Mouse (Mus musculus) G1E (cell line): ENCODE measurements around the gene Fhl3. TPM values are rescaled to one million over a fixed set of nuclear protein-coding genes. Genes with fewer than 3 reads are reported as not detected.

Experiments used
- ATAC-seq: 2 replicates; pipeline ENCODE4 v1.8.0; 2016; ENCODE audit warnings: mild to moderate bottlenecking; ENCODE audit not compliant: insufficient number of reproducible peaks, poor library complexity, low FRiP score, severe bottlenecking; ENCODE audit errors: extremely low read depth
- DNase-seq: peaks from one replicate; pipeline ENCODE4 v3.0.0; 2012; ENCODE audit warnings: low spot score
- H3K27me3 ChIP-seq: 2 replicates; pipeline ENCODE4 v1.6.1; 2012; ENCODE audit warnings: mild to moderate bottlenecking, low read length, inconsistent platforms; ENCODE audit not compliant: insufficient read depth
- H3K36me3 ChIP-seq: replicated peaks from 2 replicates; pipeline ENCODE3; 2012; ENCODE audit warnings: mild to moderate bottlenecking, inconsistent platforms
- H3K4me1 ChIP-seq: 2 replicates; pipeline ENCODE4 v1.6.1; 2012; ENCODE audit warnings: low read depth, low read length, inconsistent platforms, mixed read lengths; ENCODE audit not compliant: insufficient read depth
- H3K4me3 ChIP-seq: 2 replicates; pipeline ENCODE4 v1.5.1; 2012; ENCODE audit warnings: low read depth, mild to moderate bottlenecking, inconsistent platforms, low read length, moderate library complexity, mixed read lengths
- H3K9me3 ChIP-seq: replicated peaks from 2 replicates; pipeline ENCODE4 v1.6.1; 2012; ENCODE audit warnings: inconsistent platforms
- CTCF ChIP-seq: IDR thresholded peaks from 2 replicates; pipeline ENCODE4 v1.5.1; 2012; ENCODE audit warnings: low read depth, low read length, inconsistent platforms, mixed read lengths
- GATA1 ChIP-seq: IDR thresholded peaks from 2 replicates; pipeline ENCODE4 v1.6.1; 2012; ENCODE audit warnings: borderline replicate concordance, low read length, inconsistent platforms, mixed read lengths
- GATA2 ChIP-seq: IDR thresholded peaks from 2 replicates; pipeline ENCODE4 v1.6.1; 2012; ENCODE audit warnings: low read depth, low read length, inconsistent platforms, borderline replicate concordance
- POLR2AphosphoS5 ChIP-seq: IDR thresholded peaks from 2 replicates; pipeline ENCODE4 v1.6.1; 2012; ENCODE audit warnings: low read depth, low read length, inconsistent platforms; ENCODE audit not compliant: insufficient replicate concordance
- TAL1 ChIP-seq: conservative IDR thresholded peaks from 2 replicates; pipeline ENCODE4 v1.6.1; 2012; ENCODE audit warnings: low read depth, low read length, inconsistent platforms, mixed read lengths
- polyA plus RNA-seq: library from polyadenylated mRNA; stranded (reverse); fragments of >175 nt; gene quantifications from 2 replicates; pipeline ENCODE4 v1.2.3, GENCODE M21; 2012
- total RNA-seq, 2 experiments: library from RNA; stranded (forward) in 1 of 2; stranded (reverse) in 1 of 2; fragments of 200-1000 nt in 1 of 2; fragments of >200 nt in 1 of 2; fragmentation: Nextera tagmentation in 1 of 2; gene quantifications; 2 replicates each; pipeline ENCODE4 v1.2.3; 2014 to 2017

The Fhl3 gene
- total and polyA plus RNA-seq, 3 experiments, result 15.2 to 27.6 (median 22.9) TPM

GRCm38 (mm10) chr4:124719101-124719500 is 18.6 kb downstream of the Fhl3 start:
- DNase-seq, result no peak
- H3K27me3 ChIP-seq, result no peaks in the 10 kb centered on the region
- H3K36me3 ChIP-seq, result peaks cover 84% of the 10 kb centered on the region
- TF ChIP-seq GATA1, result no peak
- no peak for TF ChIP-seq TAL1
- TF ChIP-seq GATA2, result no peak
- TF ChIP-seq POLR2AphosphoS5, result no peak
- no peak for TF ChIP-seq CTCF
- no peak for ATAC-seq
- no peaks in the 10 kb centered on the region for H3K9me3 ChIP-seq
- H3K4me3 ChIP-seq, result no peak overlapping the region
- peaks cover 27% of the 10 kb centered on the region for H3K4me1 ChIP-seq

DNA sequence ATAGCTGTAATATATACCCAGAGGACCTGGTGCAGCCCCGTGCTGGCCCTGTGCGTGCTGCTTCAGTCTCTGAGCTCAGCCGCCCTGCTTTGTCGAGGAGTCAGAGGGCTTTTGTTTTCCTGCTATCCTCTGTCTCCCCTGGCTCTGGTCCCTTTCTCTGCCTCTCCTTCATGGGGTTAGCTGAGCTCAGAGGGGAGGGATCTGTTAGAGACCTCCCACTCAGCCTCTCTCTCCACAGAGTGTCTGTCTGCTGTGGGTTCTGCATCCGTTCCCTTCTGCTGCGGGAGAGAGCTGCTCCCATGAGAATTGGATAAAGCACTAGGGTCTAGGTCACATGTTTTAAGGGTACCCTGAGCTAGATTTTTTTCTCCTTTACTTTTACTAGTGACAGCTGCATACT is 25.6 kb downstream of the Fhl3 start:
- TF ChIP-seq GATA1 (no peak), CTCF (no peak), POLR2AphosphoS5 (no peak), GATA2 (no peak), TAL1 (no peak)
- no peak for DNase-seq
- Histone ChIP-seq H3K4me1 (peaks cover under 1% of the 10 kb centered on the region; the same call in 1 of the 2 replicates), H3K9me3 (no peaks in the 10 kb centered on the region), H3K4me3 (no peak overlapping the region), H3K27me3 (no peaks in the 10 kb centered on the region), H3K36me3 (peaks cover 99% of the 10 kb centered on the region)
- no peak for ATAC-seq

- Histone ChIP-seq H3K27me3 (0 out of 2 replicates have a peak, but pooled peaks cover 3% of the 10 kb centered on the region), H3K36me3 (peaks cover 18% of the 10 kb centered on the region), H3K4me3 (no peak overlapping the region), H3K4me1 (peaks cover 24% of the 10 kb centered on the region), H3K9me3 (no peaks in the 10 kb centered on the region)
- no peak for DNase-seq
- ATAC-seq, result no peak
- TF ChIP-seq POLR2AphosphoS5, result no peak
- TF ChIP-seq CTCF, result no peak
- TF ChIP-seq GATA2, result no peak
- TF ChIP-seq TAL1, result no peak
- no peak for TF ChIP-seq GATA1
Observed at GRCm38 (mm10) chr4:124736952-124737351, 36.5 kb downstream of the Fhl3 start.

- Histone ChIP-seq H3K36me3 (peaks cover 14% of the 10 kb centered on the region), H3K9me3 (no peaks in the 10 kb centered on the region), H3K4me3 (no peak overlapping the region), H3K4me1 (peaks cover 29% of the 10 kb centered on the region), H3K27me3 (0 out of 2 replicates have a peak, but pooled peaks cover 3% of the 10 kb centered on the region)
- TF ChIP-seq CTCF (no peak), POLR2AphosphoS5 (no peak), GATA2 (no peak), GATA1 (no peak), TAL1 (no peak)
- ATAC-seq (no peak), DNase-seq (no peak)
Observed at GRCm38 (mm10) chr4:124737486-124737885, 37.0 kb downstream of the Fhl3 start.

- no peak for TF ChIP-seq POLR2AphosphoS5
- ATAC-seq, result no peak
- peaks cover 35% of the 10 kb centered on the region for H3K4me1 ChIP-seq
- DNase-seq, result no peak
- H3K9me3 ChIP-seq, result no peaks in the 10 kb centered on the region
- peaks cover 12% of the 10 kb centered on the region for H3K36me3 ChIP-seq
- H3K4me3 ChIP-seq, result no peak overlapping the region
- 0 out of 2 replicates have a peak, but pooled peaks cover 3% of the 10 kb centered on the region for H3K27me3 ChIP-seq
Observed at GRCm38 (mm10) chr4:124738013-124738412, 37.5 kb downstream of the Fhl3 start.

DNA sequence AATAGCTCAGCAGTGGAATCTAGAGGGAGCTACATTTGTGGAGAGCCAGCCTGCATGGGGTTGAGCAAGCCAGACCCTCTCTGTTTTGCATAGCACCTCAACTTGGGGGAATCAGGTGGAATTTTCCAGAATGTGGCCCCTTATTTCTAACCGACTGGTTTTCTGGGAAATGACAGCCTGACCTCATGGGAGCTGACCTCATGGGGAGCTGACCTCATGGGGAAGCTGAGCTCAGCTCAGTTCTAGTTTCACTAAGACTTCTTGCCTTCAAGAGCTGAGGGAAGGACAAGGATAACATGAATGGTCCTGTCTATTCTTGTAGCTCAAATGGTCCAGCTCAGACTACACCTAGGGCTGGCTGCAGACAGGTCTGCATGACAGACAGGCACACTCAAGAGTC is 38.3 kb downstream of the Fhl3 start:
- TF ChIP-seq GATA1 (no peak), TAL1 (no peak), CTCF (no peak), POLR2AphosphoS5 (no peak), GATA2 (no peak)
- H3K9me3 ChIP-seq, result no peaks in the 10 kb centered on the region
- 0 out of 2 replicates have a peak, but pooled peaks cover 3% of the 10 kb centered on the region for H3K27me3 ChIP-seq
- peaks cover 12% of the 10 kb centered on the region for H3K36me3 ChIP-seq
- peaks cover 42% of the 10 kb centered on the region for H3K4me1 ChIP-seq
- H3K4me3 ChIP-seq, result no peak overlapping the region
- ATAC-seq (no peak), DNase-seq (no peak)
